28 mouse cellular contexts compared by ENCODE assay signal in genomic region chr15:85420686-85421085, GRCm38 (mm10).
A peak's percentile ranks its signal among the peaks of the same experiment; 100 is the strongest.
DNase-seq lines count a peak whose midpoint lies in the region; ATAC-seq and TF ChIP-seq lines count a peak whose summit lies in the region.
"Had no signal": no experiment of that assay in that cellular context is flagged by ENCODE, and none has a peak within 500 bp of the region (broad histone marks: within the 10 kb centered on the region; RNA-seq: fewer than 3 reads in every experiment).

No protein-coding gene starts in this region.

- H3K36me3 ChIP-seq in embryonic facial prominence, embryonic 15.5 days: no peaks in the 10 kb centered on the region; the same call in 1 of the 2 replicates
- peaks cover 15% of the 10 kb centered on the region for H3K36me3 ChIP-seq in embryonic facial prominence, embryonic 10.5 days (replicated peaks)
- no peaks in the 10 kb centered on the region; the same call in 1 of the 2 replicates for H3K36me3 ChIP-seq in forebrain, embryonic 12.5 days (replicated peaks)

- H3K27me3 ChIP-seq in embryonic facial prominence, embryonic 15.5 days: no peaks in the 10 kb centered on the region
- H3K27me3 ChIP-seq in embryonic facial prominence, embryonic 10.5 days (replicated peaks; ENCODE audit: low read depth, poor library complexity, severe bottlenecking): no peaks in the 10 kb centered on the region
- H3K27me3 ChIP-seq in forebrain, embryonic 12.5 days: no peaks in the 10 kb centered on the region
- H3K27me3 ChIP-seq: embryonic facial prominence, embryonic 13.5 days; forebrain, embryonic 13.5 days; heart, embryonic 13.5 days had no signal

- H3K4me1 ChIP-seq in embryonic facial prominence, embryonic 15.5 days: no peaks in the 10 kb centered on the region; the same call in 1 of the 2 replicates
- no peaks in the 10 kb centered on the region for H3K4me1 ChIP-seq in embryonic facial prominence, embryonic 10.5 days
- H3K4me1 ChIP-seq in embryonic fibroblast, embryonic 13.5 days (ENCODE audit: control insufficient read depth, insufficient read depth, low read length): peaks cover 34% of the 10 kb centered on the region
- peaks cover 6% of the 10 kb centered on the region; the same call in 1 of the 2 replicates for H3K4me1 ChIP-seq in forebrain, embryonic 12.5 days
- H3K4me1 ChIP-seq: embryonic facial prominence, embryonic 13.5 days had no signal

- H3K4me3 ChIP-seq in embryonic facial prominence, embryonic 15.5 days (replicated peaks): no peak overlapping the region
- no peak overlapping the region for H3K4me3 ChIP-seq in embryonic facial prominence, embryonic 10.5 days
- no peak overlapping the region for H3K4me3 ChIP-seq in embryonic fibroblast, embryonic 13.5 days (ENCODE audit: insufficient read depth, low read length)
- no peak overlapping the region for H3K4me3 ChIP-seq in forebrain, embryonic 12.5 days (replicated peaks)
- H3K4me3 ChIP-seq: embryonic facial prominence, embryonic 13.5 days; forebrain, embryonic 13.5 days; heart, adult 2 months; heart, embryonic 10.5 days; heart, embryonic 13.5 days had no signal

- ATAC-seq in embryonic facial prominence, embryonic 15.5 days (ENCODE audit: insufficient number of reproducible peaks, low FRiP score, low TSS enrichment, low read depth): no peak
- ATAC-seq in inflammation-experienced regulatory T-cells, adult 6 months: no peak
- ATAC-seq in forebrain, embryonic 12.5 days (ENCODE audit: low FRiP score): no peak
- ATAC-seq: activated CD4-positive, CD25-positive, alpha-beta regulatory T cell, adult 4 months; forebrain, embryonic 13.5 days; forebrain, embryonic 16.5 days; hindbrain, postnatal 0 days; intestine, postnatal 0 days had no signal

- H3K27ac ChIP-seq in embryonic facial prominence, embryonic 15.5 days (replicated peaks): peak overlapping the region; percentile 8; the same call in 1 of the 2 replicates
- H3K27ac ChIP-seq in embryonic facial prominence, embryonic 10.5 days (replicated peaks): no peak overlapping the region
- peak overlapping the region; percentile 74 for H3K27ac ChIP-seq in embryonic fibroblast, embryonic 13.5 days (ENCODE audit: insufficient read depth, low read length)
- H3K27ac ChIP-seq in forebrain, embryonic 12.5 days: no peak overlapping the region
- H3K27ac ChIP-seq: embryonic facial prominence, embryonic 13.5 days; forebrain, embryonic 13.5 days; heart, adult 2 months; heart, embryonic 10.5 days; heart, embryonic 13.5 days; hindbrain, embryonic 14.5 days; hindbrain, postnatal 0 days had no signal

- DNase-seq in embryonic facial prominence, embryonic 10.5 days (ENCODE audit: low spot score): no peak
- peak; percentile 12 for DNase-seq in 3134 (ENCODE audit: extremely low read depth, insufficient read length, low spot score)
- DNase-seq in Muller cell, postnatal 12 days (ENCODE audit: inconsistent ontology term): peak; percentile 62
- no peak for DNase-seq in thymus, postnatal 14 days
- DNase-seq: adrenal gland, postnatal 10 days; adrenal gland, postnatal 36 days; cerebellum, adult 11 months; cerebellum, adult 2 months; cerebellum, adult 9-11 months; cerebellum, postnatal 25 days; gastrocnemius, postnatal 10 days; gastrocnemius, postnatal 36 days; heart, adult 2 months; heart, postnatal 14 days; heart, postnatal 4 days had no signal

- H3K9ac ChIP-seq in embryonic facial prominence, embryonic 15.5 days: no peak overlapping the region
- no peak overlapping the region for H3K9ac ChIP-seq in forebrain, embryonic 12.5 days
- H3K9ac ChIP-seq: embryonic facial prominence, embryonic 13.5 days; forebrain, embryonic 13.5 days; heart, embryonic 13.5 days; hindbrain, embryonic 14.5 days had no signal

- no peak for TF ChIP-seq CTCF in embryonic fibroblast, embryonic 13.5 days (IDR thresholded peaks at IDR 0.05; ENCODE audit: borderline replicate concordance, insufficient read depth, low read length)

- no peaks in the 10 kb centered on the region for H3K9me3 ChIP-seq in embryonic facial prominence, embryonic 15.5 days (replicated peaks)
- H3K9me3 ChIP-seq in embryonic facial prominence, embryonic 10.5 days: no peaks in the 10 kb centered on the region
- no peaks in the 10 kb centered on the region for H3K9me3 ChIP-seq in forebrain, embryonic 12.5 days
- H3K9me3 ChIP-seq: embryonic facial prominence, embryonic 13.5 days; forebrain, embryonic 13.5 days; heart, embryonic 10.5 days; heart, embryonic 13.5 days had no signal

- no peak overlapping the region for H3K4me2 ChIP-seq in embryonic facial prominence, embryonic 15.5 days (replicated peaks)
- no peak overlapping the region for H3K4me2 ChIP-seq in forebrain, embryonic 12.5 days
- H3K4me2 ChIP-seq: embryonic facial prominence, embryonic 13.5 days; forebrain, embryonic 13.5 days; heart, embryonic 13.5 days; hindbrain, embryonic 14.5 days had no signal

- WGBS in embryonic facial prominence, embryonic 15.5 days: 50% methylated on average over 2 of the region's 2 CpGs
- 72% methylated on average over 2 of the region's 2 CpGs for WGBS in embryonic facial prominence, embryonic 10.5 days
- 88% methylated on average over 2 of the region's 2 CpGs for WGBS in forebrain, embryonic 12.5 days

- TF ChIP-seq POLR2A in embryonic fibroblast, embryonic 13.5 days (IDR thresholded peaks at IDR 0.05; ENCODE audit: low read depth, low read length): no peak

Comparison
In these comparisons a context has a peak if more than half of its experiments do, and no peak if none do; other contexts are left out.
1. H3K27ac ChIP-seq: peak in embryonic facial prominence, embryonic 15.5 days (single experiment) and embryonic fibroblast, embryonic 13.5 days (single experiment); none in embryonic facial prominence, embryonic 10.5 days (single experiment) and forebrain, embryonic 12.5 days (single experiment).
2. DNase-seq: peak in 3134 (single experiment) and Muller cell, postnatal 12 days (single experiment); none in embryonic facial prominence, embryonic 10.5 days (single experiment) and thymus, postnatal 14 days (single experiment).